Mouse (Mus musculus): ENCODE measurements around the gene Rora. TPM values are rescaled to one million over a fixed set of nuclear protein-coding genes. Genes with fewer than 3 reads are reported as not detected.
A peak's percentile ranks its signal among the peaks of the same experiment; 100 is the strongest.

The Rora gene
- polyA plus RNA-seq, 1 experiment from 2014 or later: 23.1 TPM

- no peaks in the 10 kb centered on the region for H3K9me3 ChIP-seq (ENCODE audit: low read length)
- H3K36me3 ChIP-seq (replicated peaks; ENCODE audit: insufficient read depth, low read length): no peaks in the 10 kb centered on the region; the same call in 1 of the 2 replicates
- peaks cover 9% of the 10 kb centered on the region for H3K4me1 ChIP-seq (ENCODE audit: insufficient read depth)
- ATAC-seq (peak; percentile 92), DNase-seq (peak; percentile 83)
- H3K27me3 ChIP-seq (ENCODE audit: insufficient read depth, low read length): no peaks in the 10 kb centered on the region
- H3K4me3 ChIP-seq (ENCODE audit: low read depth, low read length): peak within 1 kb of the TSS; percentile 79
- peak within 1 kb of the TSS; percentile 89 for H3K9ac ChIP-seq (replicated peaks)
- WGBS (ENCODE audit: insufficient replicate concordance): under 1% methylated on average over 53 of the region's 53 CpGs
- H3K4me2 ChIP-seq (ENCODE audit: low read depth, low read length): peak within 1 kb of the TSS; percentile 89
- peak within 1 kb of the TSS; percentile 95 for H3K27ac ChIP-seq (ENCODE audit: low read depth)
- TF ChIP-seq EP300 (IDR thresholded peaks at IDR 0.05; ENCODE audit: low read depth) (no peak), CTCF (IDR thresholded peaks at IDR 0.05; ENCODE audit: low read depth) (no peak)
Measured at GRCm38 (mm10) chr9:69397760-69398452, 744.3 kb downstream of the Rora start, which contains the start of gene Ice2. Gene Ice2 (plus strand): TSS chr9:69397906.

- Histone ChIP-seq H3K4me1 (ENCODE audit: insufficient read depth) (peaks cover 9% of the 10 kb centered on the region), H3K4me2 (ENCODE audit: low read depth, low read length) (peak overlapping the region; percentile 89), H3K9ac (replicated peaks) (peak overlapping the region; percentile 89), H3K36me3 (replicated peaks; ENCODE audit: insufficient read depth, low read length) (no peaks in the 10 kb centered on the region; the same call in 1 of the 2 replicates), H3K27me3 (ENCODE audit: insufficient read depth, low read length) (no peaks in the 10 kb centered on the region), H3K9me3 (ENCODE audit: low read length) (no peaks in the 10 kb centered on the region), H3K4me3 (ENCODE audit: low read depth, low read length) (peak overlapping the region; percentile 79), H3K27ac (ENCODE audit: low read depth) (peak overlapping the region; percentile 95)
- DNase-seq: no peak
- peak; percentile 46 for ATAC-seq
- no peak for TF ChIP-seq CTCF (IDR thresholded peaks at IDR 0.05; ENCODE audit: low read depth)
- TF ChIP-seq EP300 (IDR thresholded peaks at IDR 0.05; ENCODE audit: low read depth): no peak
- WGBS (ENCODE audit: insufficient replicate concordance): 7% methylated on average over 10 of the region's 10 CpGs
Measured at GRCm38 (mm10) chr9:69398453-69398850, 744.9 kb downstream of the Rora start.

- Histone ChIP-seq H3K27me3 (ENCODE audit: insufficient read depth, low read length) (no peaks in the 10 kb centered on the region), H3K9me3 (ENCODE audit: low read length) (no peaks in the 10 kb centered on the region), H3K9ac (replicated peaks) (no peak overlapping the region), H3K36me3 (replicated peaks; ENCODE audit: insufficient read depth, low read length) (peaks cover 4% of the 10 kb centered on the region; the same call in 1 of the 2 replicates), H3K4me1 (ENCODE audit: insufficient read depth) (no peaks in the 10 kb centered on the region), H3K4me2 (ENCODE audit: low read depth, low read length) (no peak overlapping the region), H3K4me3 (ENCODE audit: low read depth, low read length) (no peak overlapping the region), H3K27ac (ENCODE audit: low read depth) (no peak overlapping the region)
- DNase-seq (no peak), ATAC-seq (no peak)
- TF ChIP-seq CTCF (IDR thresholded peaks at IDR 0.05; ENCODE audit: low read depth): no peak
- 85% methylated on average over 6 of the region's 6 CpGs for WGBS (ENCODE audit: insufficient replicate concordance)
Measured at GRCm38 (mm10) chr9:69404671-69405070, 751.1 kb downstream of the Rora start.

DNA sequence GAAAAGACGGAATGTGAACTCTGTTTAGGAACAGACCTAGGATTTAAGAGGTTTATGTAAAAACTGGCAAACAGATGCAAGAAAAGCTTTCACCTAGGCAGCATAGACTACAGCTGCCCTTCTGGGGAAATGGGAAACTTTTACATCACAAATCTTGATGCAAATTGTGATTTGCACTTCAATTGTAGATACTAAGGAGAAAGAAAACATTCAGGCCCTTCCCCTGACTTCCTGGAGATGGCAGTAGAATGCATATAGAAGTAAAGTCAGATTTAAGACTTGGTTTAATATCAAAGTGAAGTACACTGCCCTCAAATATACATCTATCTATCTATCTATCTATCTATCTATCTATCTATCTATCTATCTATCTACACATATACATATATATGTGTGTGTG is 765.9 kb downstream of the Rora start:
- Histone ChIP-seq H3K4me2 (ENCODE audit: low read depth, low read length) (no peak overlapping the region), H3K9ac (replicated peaks) (no peak overlapping the region), H3K27me3 (ENCODE audit: insufficient read depth, low read length) (no peaks in the 10 kb centered on the region), H3K4me3 (ENCODE audit: low read depth, low read length) (no peak overlapping the region), H3K9me3 (ENCODE audit: low read length) (no peaks in the 10 kb centered on the region), H3K36me3 (replicated peaks; ENCODE audit: insufficient read depth, low read length) (peaks cover 45% of the 10 kb centered on the region), H3K4me1 (ENCODE audit: insufficient read depth) (no peaks in the 10 kb centered on the region), H3K27ac (ENCODE audit: low read depth) (no peak overlapping the region)
- WGBS (ENCODE audit: insufficient replicate concordance): 91% methylated on average over 1 of the region's 1 CpGs
- no peak for DNase-seq
- TF ChIP-seq CTCF (IDR thresholded peaks at IDR 0.05; ENCODE audit: low read depth) (peak; percentile 54), EP300 (IDR thresholded peaks at IDR 0.05; ENCODE audit: low read depth) (no peak)
- no peak for ATAC-seq

GRCm38 (mm10) chr9:69430531-69430930 is 776.9 kb downstream of the Rora start:
- 77% methylated on average over 3 of the region's 3 CpGs for WGBS (ENCODE audit: insufficient replicate concordance)
- Histone ChIP-seq H3K4me3 (ENCODE audit: low read depth, low read length) (no peak overlapping the region), H3K9me3 (ENCODE audit: low read length) (no peaks in the 10 kb centered on the region), H3K4me2 (ENCODE audit: low read depth, low read length) (no peak overlapping the region), H3K4me1 (ENCODE audit: insufficient read depth) (no peaks in the 10 kb centered on the region), H3K27me3 (ENCODE audit: insufficient read depth, low read length) (no peaks in the 10 kb centered on the region), H3K9ac (replicated peaks) (no peak overlapping the region), H3K27ac (ENCODE audit: low read depth) (no peak overlapping the region), H3K36me3 (replicated peaks; ENCODE audit: insufficient read depth, low read length) (peaks cover 39% of the 10 kb centered on the region)
- DNase-seq: no peak
- no peak for ATAC-seq
- TF ChIP-seq EP300 (IDR thresholded peaks at IDR 0.05; ENCODE audit: low read depth) (no peak), CTCF (IDR thresholded peaks at IDR 0.05; ENCODE audit: low read depth) (no peak)

DNA sequence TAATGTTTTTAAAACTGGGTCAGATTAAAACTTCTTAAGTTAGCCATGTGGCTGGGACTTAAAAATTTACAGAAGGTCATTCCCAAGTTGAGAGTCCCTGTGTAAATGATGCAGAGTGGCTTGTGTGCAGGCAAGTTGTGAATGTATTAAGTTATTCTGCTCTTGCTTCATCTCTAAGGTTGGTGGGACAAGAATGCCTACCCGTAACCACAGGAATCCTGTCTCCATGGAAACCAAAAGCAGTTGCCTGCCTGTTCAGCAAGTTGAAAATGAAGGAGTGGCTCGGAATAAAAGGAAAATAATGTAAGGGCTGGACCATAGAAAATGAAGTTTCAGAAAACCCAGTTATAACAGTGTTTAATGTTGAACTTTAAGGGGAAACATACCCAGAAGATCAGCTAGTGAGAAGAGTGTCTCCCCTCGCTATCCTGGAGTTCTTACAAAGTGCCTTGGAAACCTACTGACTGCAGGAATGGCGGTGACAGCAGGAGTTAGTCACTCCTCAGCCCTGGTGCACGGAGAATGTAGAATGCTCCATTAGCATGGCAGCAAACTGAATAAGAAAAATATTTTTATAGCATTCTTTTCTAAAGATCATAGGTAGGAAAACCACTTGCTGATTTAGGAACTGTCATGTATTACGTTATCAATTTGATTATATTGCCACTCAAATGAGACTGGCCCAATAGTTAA is 778.4 kb downstream of the Rora start:
- Histone ChIP-seq H3K36me3 (replicated peaks; ENCODE audit: insufficient read depth, low read length) (peaks cover 32% of the 10 kb centered on the region), H3K4me1 (ENCODE audit: insufficient read depth) (no peaks in the 10 kb centered on the region), H3K27ac (ENCODE audit: low read depth) (no peak overlapping the region), H3K4me2 (ENCODE audit: low read depth, low read length) (no peak overlapping the region), H3K4me3 (ENCODE audit: low read depth, low read length) (no peak overlapping the region), H3K27me3 (ENCODE audit: insufficient read depth, low read length) (no peaks in the 10 kb centered on the region), H3K9ac (replicated peaks) (no peak overlapping the region), H3K9me3 (ENCODE audit: low read length) (no peaks in the 10 kb centered on the region)
- 81% methylated on average over 6 of the region's 6 CpGs for WGBS (ENCODE audit: insufficient replicate concordance)
- ATAC-seq (no peak), DNase-seq (no peak)
- TF ChIP-seq EP300 (IDR thresholded peaks at IDR 0.05; ENCODE audit: low read depth) (no peak), CTCF (IDR thresholded peaks at IDR 0.05; ENCODE audit: low read depth) (no peak)
